Mouse (Mus musculus): ENCODE data around the gene Fgd2.

Gene Fgd2

DNA sequence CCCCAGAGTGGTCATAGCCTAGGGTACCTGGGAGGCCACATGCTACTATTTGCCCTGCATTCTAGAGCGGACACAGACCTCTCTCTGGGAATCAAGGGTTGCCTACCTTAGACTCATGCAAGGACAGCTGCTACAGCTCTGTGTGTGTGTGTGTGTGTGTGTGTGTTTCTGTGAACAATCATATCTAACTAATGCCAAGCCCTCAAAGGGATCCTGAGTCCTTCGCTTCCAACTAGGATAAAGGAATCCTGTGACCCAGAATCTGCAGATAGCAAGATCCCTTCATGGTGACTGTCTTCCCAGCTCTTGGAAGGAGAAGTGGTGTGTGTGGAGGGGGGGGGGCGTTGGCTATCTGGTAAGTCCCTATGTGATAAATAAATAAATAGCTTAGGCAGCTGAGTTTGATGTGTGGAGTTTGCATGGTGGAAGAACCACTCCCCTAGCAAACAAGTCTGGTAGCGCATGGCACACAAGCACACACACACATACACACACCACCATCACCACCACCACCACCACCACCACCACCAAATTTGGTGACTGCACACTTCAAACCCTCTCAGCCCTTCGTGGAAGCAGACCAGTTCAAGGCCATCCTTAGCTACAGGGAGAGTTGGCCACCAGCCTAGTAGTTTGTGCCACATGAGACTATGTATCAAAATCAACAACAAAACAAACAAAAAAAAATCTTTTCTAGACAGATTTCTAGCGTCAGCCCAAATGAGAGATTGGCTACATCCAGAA is 35.5 kb downstream of the Fgd2 start:
- in situ Hi-C loops (cut with MseI, MboI), result loop anchor here in 1 of 2 experiments (5.0 kb wide), 1 partner anchor 96 kb away; the partner anchor contains the start of gene Pim1

DNA sequence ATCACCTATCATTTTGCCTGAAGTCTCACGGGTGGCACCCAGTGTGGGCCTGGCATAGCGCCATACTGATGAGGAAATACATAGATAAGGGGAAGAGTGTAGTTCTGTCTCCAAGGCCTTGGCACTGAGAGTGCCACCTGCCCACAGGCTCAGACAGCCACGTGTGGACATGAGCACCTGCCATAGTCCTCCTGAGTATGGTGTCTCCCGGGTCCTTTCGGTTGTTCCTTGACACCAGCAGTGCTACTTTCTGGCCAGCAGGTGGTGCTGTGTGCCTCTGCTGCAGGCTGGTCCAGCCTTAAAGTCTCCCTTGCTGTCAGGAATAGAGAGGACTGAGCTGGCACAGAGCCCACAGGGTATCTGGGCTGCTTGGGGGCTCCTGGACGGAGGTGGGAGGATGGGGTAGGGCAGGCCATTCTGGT is 36.1 kb downstream of the Fgd2 start:
- in situ Hi-C loops (cut with MseI, MboI), result loop anchor here in 1 of 2 experiments (5.0 kb wide), 1 partner anchor 95 kb away; the partner anchor contains the start of gene Pim1

DNA sequence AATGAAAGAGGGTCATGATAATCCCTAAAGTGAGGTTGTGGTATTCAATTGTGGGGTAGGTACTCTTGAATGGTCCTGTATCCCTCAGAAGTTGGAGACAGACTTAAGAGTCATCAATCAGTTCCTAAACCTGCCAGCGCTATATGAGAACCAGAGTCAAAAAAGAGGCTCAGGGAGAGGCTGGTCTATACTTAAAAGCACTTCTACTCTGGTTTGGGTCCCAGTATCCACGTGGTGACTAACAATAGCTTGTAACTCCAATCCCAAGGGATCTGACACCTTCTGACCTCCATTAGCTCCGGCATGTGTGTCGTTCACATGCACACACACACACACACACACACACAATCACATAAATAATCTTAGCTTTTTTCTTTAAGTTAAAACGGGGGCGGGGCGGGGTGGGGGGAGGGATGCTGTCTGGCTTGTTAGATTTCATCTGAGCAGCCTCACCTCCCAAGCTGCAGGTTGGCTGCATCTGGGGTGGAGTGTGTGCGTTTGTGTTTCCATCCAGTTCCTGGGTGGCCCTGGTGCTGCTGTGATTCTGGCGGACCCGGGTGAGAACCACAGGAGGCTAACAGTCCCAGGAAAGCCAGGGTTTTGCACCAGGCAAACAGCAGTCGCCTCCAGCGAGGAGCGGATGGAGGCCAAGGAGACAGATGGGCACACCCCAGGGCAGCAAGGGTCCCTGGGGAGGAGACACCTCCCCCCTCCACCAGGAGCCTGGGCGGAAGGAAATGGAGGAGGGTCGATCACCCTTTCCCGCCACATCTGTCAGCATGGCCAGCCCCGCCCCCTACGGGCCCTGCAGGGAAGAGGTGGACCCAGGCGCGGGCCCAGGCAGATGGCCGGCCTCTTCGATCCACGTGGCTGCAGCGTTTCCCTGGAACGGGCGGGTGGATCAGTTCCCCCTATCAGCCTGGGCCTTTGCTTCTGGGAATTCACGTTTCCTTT is 37.0 kb downstream of the Fgd2 start:
- in situ Hi-C loops (cut with MseI, MboI), result loop anchor here in 1 of 2 experiments (5.0 kb wide), 1 partner anchor 95 kb away; the partner anchor contains the start of gene Pim1

DNA sequence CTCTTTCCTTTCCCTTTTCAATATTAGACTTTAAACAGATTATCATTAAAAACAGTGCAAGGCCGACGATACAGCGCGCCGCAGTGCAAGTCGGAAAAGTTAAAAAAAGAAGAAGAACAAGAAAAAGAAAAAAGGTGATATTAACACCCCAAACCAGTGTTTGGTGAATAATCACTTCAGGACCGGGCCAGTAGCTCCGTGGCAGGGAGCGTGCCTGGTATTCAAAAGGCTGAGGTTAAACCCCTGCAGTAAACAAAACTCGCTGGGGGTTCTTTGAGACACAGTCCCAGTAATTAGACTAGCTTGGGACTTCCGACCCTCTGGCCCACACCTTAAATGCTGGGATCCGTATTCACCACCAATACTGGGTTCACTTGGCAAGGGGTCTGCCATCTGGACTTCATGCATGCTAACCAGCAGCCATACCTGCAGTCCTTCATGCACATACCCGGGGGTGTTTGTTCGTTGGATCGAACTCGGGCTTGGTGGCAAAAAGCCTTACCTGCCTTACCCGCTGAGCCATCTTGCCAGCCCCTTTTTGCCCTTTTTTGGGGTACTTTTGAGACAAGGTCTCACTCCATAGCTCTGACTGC is 37.8 kb downstream of the Fgd2 start:
- in situ Hi-C loops (cut with MseI, MboI), result loop anchor here in 1 of 2 experiments (5.0 kb wide), 1 partner anchor 94 kb away; the partner anchor contains the start of gene Pim1

DNA sequence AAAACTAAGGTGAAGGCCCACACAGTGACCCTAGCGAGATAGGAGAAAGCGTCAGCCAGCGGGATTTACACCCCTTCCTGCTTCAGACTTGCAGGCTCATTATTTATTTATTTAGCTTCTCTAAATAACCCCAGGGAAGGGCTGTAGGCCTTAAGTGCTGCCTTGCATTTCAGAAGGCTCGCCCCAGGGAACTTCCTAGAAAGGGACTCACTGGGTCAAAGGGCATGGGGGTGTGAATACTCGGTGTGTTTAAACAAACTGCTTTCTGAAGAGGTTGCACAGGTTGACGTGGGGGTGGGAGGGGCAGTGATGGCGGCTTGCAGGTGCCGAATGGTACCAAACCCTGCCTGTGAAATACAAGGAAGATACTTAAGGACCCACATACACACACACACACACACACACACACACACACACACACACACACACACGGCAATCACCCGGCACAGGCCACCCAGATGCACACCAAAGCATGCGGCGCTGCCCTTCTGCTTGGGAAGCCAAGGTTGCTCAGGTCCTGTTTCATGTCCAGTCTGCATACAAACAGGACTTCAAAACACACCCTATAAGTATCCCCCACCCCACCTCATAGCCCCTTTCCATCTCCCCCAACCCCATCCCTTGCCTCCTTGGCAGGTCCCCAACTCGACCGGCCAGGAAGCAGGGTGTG is 38.7 kb downstream of the Fgd2 start:
- in situ Hi-C loops (cut with MseI, MboI), result loop anchor here in 1 of 2 experiments (5.0 kb wide), 1 partner anchor 93 kb away; the partner anchor contains the start of gene Pim1

DNA sequence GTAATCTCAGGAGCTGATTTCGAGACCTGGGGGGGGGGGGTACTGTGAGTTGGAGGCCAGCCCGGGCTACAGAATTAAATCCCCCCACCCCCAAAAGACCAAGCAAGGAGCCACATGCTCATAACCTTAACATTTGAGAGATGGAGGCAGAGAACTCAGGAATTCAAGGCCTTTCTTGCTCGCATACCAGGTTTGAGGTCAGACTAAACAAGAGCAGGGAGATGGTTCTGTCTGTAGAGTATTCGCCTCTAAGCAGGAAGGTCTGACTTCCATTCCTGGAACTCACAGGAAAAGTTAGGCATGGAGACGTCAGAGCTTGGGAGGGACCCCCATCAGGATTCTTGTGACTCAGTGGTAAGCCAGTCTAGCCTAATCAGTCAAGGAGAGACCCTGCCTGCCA is 39.3 kb downstream of the Fgd2 start:
- in situ Hi-C loops (cut with MseI, MboI), result no loop called here

DNA sequence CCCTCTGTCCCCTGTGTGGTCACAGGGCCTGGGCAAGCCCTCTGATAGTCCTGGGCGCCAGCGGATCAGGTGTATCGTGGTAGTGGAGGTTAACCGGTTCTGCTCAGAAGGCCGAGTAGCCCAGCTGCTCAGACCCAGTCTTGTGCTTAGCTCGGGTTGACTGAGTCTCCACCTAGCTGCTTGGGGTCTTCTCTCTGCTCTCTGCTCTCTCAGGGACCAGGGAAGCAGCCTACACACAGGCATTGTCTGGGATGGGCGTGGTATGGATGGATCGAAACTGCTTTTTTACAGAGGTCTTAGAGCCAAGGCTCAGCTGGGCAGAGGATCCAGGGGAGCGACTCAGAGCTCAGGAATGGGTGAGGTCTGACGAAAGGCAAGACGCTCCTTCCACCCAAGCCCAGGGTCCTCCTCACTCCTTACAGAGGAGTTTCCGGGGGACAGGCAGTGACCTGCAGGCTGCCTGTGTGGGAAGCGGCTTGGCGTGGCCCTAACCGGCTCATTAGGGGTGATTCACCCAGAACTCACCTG is 41.1 kb downstream of the Fgd2 start:
- in situ Hi-C loops (cut with MseI, MboI), result no loop called here

GRCm38 (mm10) chr17:29403179-29403578 is 42.5 kb downstream of the Fgd2 start:
- in situ Hi-C loops (cut with MseI, MboI), result no loop called here

GRCm38 (mm10) chr17:29405501-29405900 is 44.8 kb downstream of the Fgd2 start:
- in situ Hi-C loops (cut with MseI, MboI), result no loop called here

DNA sequence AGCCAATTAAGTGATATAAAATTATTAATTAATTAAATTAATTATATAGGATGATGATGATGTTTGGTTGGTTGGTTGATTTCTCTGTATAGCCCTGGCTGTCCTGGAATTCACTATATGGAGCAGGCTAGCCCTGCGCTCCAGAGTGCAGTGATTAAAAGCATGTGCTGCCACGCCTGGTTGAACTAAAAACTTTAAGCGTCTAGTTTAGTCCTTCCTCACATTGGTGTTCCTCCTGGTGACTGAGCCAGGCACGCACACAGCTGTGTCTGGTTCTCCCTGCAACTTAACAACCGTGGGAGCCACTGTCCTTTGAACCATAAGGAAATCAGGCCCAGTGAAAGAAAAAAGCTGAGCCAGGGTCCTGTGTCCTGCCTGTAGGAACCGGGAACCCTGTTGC is 45.4 kb downstream of the Fgd2 start:
- in situ Hi-C loops (cut with MseI, MboI), result no loop called here

GRCm38 (mm10) chr17:29407405-29407804 is 46.7 kb downstream of the Fgd2 start:
- in situ Hi-C loops (cut with MseI, MboI), result no loop called here

DNA sequence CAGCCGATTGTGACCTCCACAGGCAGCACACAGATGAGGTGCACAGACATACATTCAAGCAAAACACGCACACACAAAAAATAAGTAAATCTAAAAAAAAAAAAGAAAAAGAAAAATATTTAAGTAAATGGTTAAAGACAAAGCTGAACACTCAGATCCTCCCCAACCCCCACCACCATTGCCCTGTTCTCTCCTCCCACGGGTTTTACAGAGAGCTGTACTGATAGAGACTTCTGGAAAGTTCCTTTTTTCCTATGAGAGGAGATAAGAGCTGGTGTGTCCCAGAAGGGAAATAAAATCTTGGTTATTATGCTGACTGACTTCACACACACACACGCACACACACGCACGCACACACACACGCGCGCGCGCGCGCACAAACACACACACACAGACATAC is 47.6 kb downstream of the Fgd2 start:
- in situ Hi-C loops (cut with MseI, MboI), result no loop called here

DNA sequence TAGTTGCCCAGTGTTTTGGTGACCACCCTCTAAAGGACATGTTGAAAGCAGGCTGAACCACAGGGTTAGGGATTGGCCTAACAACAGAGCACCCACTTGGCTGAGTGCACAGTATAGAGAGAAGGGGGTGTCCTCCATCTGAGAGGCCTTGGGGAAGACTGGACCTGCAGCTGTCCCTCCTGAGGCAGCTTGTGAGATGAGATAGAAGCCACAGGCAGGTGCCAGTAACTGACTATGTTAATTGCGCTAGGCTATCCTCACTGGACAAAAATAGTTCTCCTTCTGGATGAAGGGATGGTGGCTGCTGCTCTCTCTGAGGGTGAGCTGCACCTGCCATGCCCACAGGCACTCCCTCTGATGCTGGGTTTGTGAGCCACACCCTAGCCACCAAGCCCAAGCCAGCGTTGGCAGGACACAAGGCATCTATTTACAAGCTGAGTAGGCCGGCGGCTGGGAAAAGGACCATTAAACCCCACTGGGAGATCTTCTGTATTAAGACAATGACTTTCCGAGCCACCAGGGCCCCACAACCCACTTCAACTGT is 49.2 kb downstream of the Fgd2 start:
- in situ Hi-C loops (cut with MseI, MboI), result no loop called here

DNA sequence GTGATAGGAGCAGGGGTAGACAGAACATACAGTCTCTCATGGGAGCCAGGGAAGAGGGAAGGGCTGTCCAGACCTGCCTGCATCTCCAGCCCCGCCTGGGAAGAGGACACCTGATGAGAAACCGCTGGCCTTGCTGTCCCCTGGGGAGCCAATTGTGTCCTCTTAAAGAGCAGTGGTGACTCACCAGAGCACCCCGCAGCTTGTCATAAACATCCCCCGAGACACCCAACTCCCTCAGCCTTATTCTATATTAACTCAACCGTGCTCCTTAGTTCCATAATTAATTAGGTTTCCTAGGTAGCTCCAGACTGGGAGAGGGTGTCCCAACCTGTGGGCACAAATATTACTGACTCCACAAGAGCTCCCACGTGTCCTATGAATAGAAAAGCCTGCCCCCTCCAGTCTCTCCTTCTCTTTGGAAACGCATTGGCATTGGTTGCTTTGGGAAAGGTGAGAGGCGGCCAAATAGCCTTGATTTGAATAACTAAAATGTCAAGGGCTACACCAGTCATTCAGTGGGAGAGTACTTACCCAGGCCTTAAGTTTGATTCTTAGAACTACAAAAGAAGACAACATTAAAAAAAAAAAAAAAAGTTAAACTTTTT is 51.2 kb downstream of the Fgd2 start:
- in situ Hi-C loops (cut with MseI, MboI), result no loop called here

DNA sequence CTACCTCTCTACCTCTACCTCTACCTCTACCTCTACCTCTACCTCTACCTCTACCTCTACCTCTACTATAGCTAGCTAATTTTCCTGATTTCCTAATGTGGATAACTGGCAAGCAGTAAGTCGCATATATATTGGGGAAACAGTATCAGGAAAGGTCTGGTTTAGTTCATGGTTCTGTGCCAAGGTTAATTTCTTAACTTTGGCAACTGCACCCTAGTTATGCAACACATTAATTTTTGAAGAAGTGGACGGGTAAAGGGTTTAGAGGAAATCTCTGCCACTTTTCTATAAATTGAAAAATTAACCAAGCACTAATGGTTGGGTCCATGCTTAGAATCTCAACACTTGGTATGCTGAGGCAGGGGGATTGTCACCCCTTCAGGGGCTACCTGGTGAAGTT is 53.9 kb downstream of the Fgd2 start:
- in situ Hi-C loops (cut with MseI, MboI), result no loop called here

- in situ Hi-C loops (cut with MseI, MboI), result no loop called here
Observed at GRCm38 (mm10) chr17:29415761-29416662, 55.3 kb downstream of the Fgd2 start.

DNA sequence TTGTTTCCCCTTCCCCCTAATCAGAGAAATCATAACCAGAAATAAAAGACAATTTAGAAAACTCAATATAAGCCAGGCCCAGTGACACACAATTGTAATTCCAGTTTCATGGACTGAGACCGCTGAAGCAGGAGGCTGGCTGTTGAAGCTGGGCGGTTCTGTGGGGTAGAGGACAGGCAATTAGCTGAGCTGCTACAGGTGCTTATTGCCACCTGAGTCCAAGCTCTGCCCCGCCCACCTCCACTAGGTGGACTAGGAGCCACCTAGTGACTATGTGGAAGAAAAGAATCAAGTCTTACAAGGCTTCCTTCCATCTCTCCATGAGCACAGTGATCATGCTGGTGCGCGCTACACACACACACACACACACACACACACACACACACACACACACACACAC is 56.0 kb downstream of the Fgd2 start:
- in situ Hi-C loops (cut with MseI, MboI), result no loop called here

- in situ Hi-C loops (cut with MseI, MboI), result no loop called here
Observed at GRCm38 (mm10) chr17:29418758-29419380, 58.2 kb downstream of the Fgd2 start.
